Mouse (Mus musculus) neural tube, embryonic 14.5 days (tissue): ENCODE measurements around the gene Plau. TPM values are rescaled to one million over a fixed set of nuclear protein-coding genes. Genes with fewer than 3 reads are reported as not detected.

ENCODE experiments used
- ATAC-seq: fragments of 200-750 bp; cut with Nextera tagmentation; 2 replicates; pipeline ENCODE4 v1.8.0; 2017; ENCODE audit warnings: low read depth, mild to moderate bottlenecking, moderate TSS enrichment, moderate library complexity
- H3K27ac ChIP-seq: fragments of 300-500 bp; sonication (generic); 2 replicates; pipeline ENCODE4 v1.5.1; 2014; ENCODE audit warnings: low read depth, mild to moderate bottlenecking, control low read depth, low read length, moderate library complexity, mixed read lengths
- H3K27me3 ChIP-seq: fragments of 300-500 bp; sonication (generic); 2 replicates; pipeline ENCODE4 v1.6.1; 2014; ENCODE audit warnings: low read length; ENCODE audit not compliant: control insufficient read depth, insufficient read depth
- H3K36me3 ChIP-seq: fragments of 300-500 bp; sonication (generic); 2 replicates; pipeline ENCODE4 v1.6.1; 2014; ENCODE audit warnings: low read length, mixed read lengths; ENCODE audit not compliant: control insufficient read depth, insufficient read depth
- H3K4me1 ChIP-seq: fragments of 300-500 bp; sonication (generic); 2 replicates; pipeline ENCODE4 v1.6.1; 2014; ENCODE audit warnings: low read length; ENCODE audit not compliant: control insufficient read depth, insufficient read depth
- H3K4me2 ChIP-seq: fragments of 300-500 bp; sonication (generic); 2 replicates; pipeline ENCODE4 v1.6.1; 2014; ENCODE audit warnings: mild to moderate bottlenecking, low read depth, low read length, control low read depth
- H3K4me3 ChIP-seq: fragments of 300-500 bp; sonication (generic); 2 replicates; pipeline ENCODE4 v1.5.1; 2014; ENCODE audit warnings: low read depth, low read length, control low read depth, mixed read lengths
- H3K9ac ChIP-seq: fragments of 300-500 bp; sonication (generic); replicated peaks from 2 replicates; pipeline ENCODE4 v1.6.1; 2014; ENCODE audit warnings: low read depth, mild to moderate bottlenecking, control low read depth, low read length, mixed read lengths
- H3K9me3 ChIP-seq: fragments of 300-500 bp; sonication (generic); 2 replicates; pipeline ENCODE4 v1.6.1; 2016; ENCODE audit warnings: low read length; ENCODE audit not compliant: control insufficient read depth
- WGBS: fragments of 180-500 bp; shearing (Covaris S2); extraction: QIAGEN DNeasy Blood & Tissue Kit; methylation state at CpG from one replicate; pipeline ENCODE4 v1.1.7; 2014; 5-methylcytosine and 5-hydroxymethylcytosine counted together
- polyA plus RNA-seq: library from polyadenylated mRNA; unstranded; fragments of >200 nt; fragmentation: Nextera tagmentation; extraction: Ambion mirVana; gene quantifications from 2 replicates; pipeline ENCODE4 v1.2.1, GENCODE M21; 2014

Plau gene
- polyA plus RNA-seq, 1 experiment from 2014 or later = 0.19 TPM

DNA sequence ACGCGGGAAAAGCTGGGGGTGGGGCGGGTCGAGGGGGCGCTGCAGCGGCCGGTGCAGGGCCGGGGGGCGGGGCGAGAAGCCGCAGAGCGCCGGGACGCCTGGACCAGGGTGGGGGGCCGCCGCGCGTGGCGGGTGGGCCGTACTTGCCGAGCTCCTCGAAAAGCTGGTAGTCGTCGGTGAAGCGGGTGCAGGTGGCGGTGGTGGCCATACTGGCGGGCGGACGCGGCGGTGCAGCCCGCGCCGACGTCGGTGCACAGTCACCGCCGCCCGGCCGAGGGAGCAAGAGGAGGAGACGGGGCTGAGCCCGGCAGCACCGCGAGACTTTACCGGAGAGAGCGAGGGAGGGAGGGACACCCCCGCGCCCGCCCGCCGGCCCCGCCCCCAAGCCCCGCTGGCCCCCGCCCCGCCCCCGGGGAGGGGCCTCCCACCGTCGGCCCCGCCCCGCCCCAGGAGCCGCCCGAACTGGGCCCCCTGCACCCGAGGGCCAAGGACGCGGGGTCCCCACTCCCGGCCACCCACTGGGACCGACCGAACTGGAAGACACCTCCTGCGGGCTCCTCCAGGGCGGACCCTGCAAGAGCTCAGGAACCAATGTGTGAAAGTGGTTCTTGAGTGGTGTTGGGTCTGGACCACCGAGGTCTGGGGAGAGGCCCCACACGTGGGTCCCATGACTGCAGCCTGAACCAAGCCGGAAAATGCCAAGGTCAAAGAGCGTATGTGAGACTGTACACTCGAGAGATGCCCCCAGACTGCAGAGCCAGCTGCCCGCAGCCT lies 42.5 kb upstream of the Plau start, which contains the start of gene Camk2g:
Camk2g (minus strand) TSS at position 331 of the 774 bp plus-strand sequence.
- ATAC-seq = peak; percentile 88
- peak within 1 kb of the TSS; percentile 74 for H3K4me2 ChIP-seq
- under 1% methylated on average over 46 of the region's 76 CpGs for WGBS
- H3K9me3 ChIP-seq = no peaks in the 10 kb centered on the region
- peak within 1 kb of the TSS; percentile 83 for H3K27ac ChIP-seq
- no peaks in the 10 kb centered on the region for H3K27me3 ChIP-seq
- H3K4me3 ChIP-seq = peak within 1 kb of the TSS; percentile 71
- peaks cover 7% of the 10 kb centered on the region for H3K36me3 ChIP-seq
- H3K9ac ChIP-seq = peak within 1 kb of the TSS; percentile 85
- H3K4me1 ChIP-seq = peaks cover 24% of the 10 kb centered on the region

DNA sequence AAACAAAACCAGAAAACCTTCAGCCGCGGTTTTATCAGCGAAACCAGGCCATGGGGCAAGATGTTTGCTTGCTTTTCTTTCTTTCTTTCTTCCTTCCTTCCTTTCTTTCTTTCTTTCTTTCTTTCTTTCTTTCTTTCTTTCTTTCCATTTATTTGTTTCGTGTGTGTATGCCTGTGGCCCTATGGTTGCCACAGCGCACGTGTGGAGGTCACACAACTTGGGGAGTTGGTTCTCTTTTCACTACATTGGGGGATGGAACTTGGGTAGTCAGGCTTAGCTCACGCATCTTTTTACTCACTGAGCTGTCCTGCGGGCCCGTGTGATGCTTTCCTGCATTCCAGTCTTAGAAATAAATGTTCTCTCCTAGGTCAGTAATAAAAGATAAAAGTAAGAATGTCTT lies 41.9 kb upstream of the Plau start:
- Histone ChIP-seq H3K27me3 (no peaks in the 10 kb centered on the region), H3K4me3 (peak overlapping the region; percentile 71), H3K27ac (no peak overlapping the region), H3K36me3 (peaks cover 7% of the 10 kb centered on the region), H3K4me1 (peaks cover 24% of the 10 kb centered on the region), H3K4me2 (peak overlapping the region; percentile 74), H3K9me3 (no peaks in the 10 kb centered on the region), H3K9ac (no peak overlapping the region)
- no peak for ATAC-seq
- 8% methylated on average over 9 of the region's 9 CpGs for WGBS

DNA sequence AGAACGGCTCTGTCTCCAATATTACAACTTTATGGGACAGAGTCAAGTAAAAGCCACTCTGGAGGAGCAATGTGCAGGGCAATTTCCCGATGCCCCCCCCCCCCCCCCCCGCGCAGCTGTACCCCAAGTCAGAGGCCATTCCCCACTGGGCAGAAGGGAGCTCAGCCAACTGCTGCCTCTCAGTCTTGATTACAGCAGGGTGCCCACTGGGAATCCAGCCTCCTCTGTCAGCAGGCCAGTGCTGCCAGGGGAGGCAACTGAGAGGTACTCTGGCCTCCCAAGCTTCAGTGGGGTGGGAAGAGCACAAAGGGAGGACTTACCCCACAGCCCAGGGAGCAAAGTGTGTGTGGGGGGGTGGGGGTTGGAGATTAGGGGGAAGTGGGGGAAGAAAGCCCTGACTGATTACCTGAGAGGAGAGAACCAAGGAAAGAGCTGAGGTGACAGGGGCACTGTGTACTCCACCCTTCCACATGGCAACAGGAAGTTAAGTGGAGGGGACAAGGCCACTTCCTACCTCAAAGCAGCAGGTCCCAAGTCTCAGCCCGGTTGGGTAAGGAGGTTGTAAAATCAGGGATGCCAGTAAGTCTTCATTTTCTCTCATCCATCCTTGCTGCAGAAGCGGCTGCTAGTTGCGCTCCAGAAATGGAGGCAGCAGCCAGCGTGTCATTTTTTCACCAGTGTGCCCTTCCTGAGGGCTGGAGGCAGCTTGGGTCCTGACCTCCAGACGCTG lies 40.9 kb upstream of the Plau start:
- H3K27ac ChIP-seq = no peak overlapping the region
- no peak overlapping the region for H3K4me2 ChIP-seq
- no peaks in the 10 kb centered on the region for H3K9me3 ChIP-seq
- H3K36me3 ChIP-seq = peaks cover 7% of the 10 kb centered on the region; the same call in 1 of the 2 replicates
- no peak overlapping the region for H3K4me3 ChIP-seq
- no peak for ATAC-seq
- peaks cover 24% of the 10 kb centered on the region for H3K4me1 ChIP-seq
- H3K9ac ChIP-seq = no peak overlapping the region
- no peaks in the 10 kb centered on the region for H3K27me3 ChIP-seq
- WGBS = 29% methylated on average over 9 of the region's 9 CpGs

DNA sequence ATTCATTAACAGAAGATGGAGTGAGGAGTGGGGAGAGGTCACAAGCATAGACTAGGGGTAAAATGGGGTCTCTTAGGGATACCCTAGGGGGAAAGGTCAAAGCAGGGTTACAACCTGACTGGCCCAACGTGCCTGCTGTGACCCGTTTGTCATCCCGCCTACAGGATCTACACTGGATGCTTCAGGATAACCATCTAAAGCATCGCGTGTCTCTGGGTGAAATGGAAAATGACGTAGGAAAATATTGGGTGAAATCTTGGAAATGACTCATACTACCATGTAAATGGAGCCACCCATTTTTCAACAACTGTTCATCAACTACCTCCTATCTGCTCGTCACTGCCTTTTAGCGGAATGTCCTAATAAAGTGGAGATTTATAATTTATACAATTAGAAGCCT lies 40.3 kb upstream of the Plau start:
- Histone ChIP-seq H3K4me3 (no peak overlapping the region), H3K4me1 (peaks cover 24% of the 10 kb centered on the region), H3K27me3 (no peaks in the 10 kb centered on the region), H3K9ac (no peak overlapping the region), H3K27ac (0 out of 2 replicates have a peak overlapping the region, but pooled peaks have one; percentile 29), H3K4me2 (no peak overlapping the region), H3K9me3 (no peaks in the 10 kb centered on the region), H3K36me3 (peaks cover 3% of the 10 kb centered on the region; the same call in 1 of the 2 replicates)
- no peak for ATAC-seq
- WGBS = 72% methylated on average over 8 of the region's 8 CpGs

DNA sequence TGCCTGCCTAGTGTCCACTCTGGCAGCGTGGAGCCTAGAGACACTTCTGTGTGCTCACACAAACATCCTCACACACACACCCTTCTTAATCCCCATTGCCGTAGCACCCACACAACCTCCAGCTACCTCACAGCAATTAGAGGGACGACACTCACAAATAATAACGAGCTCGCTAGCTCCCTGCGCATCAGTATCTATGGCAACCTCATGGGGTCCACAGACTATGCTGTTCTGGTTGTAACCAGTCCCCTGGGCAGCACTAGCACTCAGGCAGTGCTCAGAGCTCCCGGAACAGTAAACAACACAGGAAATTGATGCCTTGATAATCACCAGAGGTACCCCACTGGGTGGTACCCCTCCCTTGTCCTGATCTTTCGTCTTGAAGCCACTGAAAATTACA lies 39.8 kb upstream of the Plau start:
- H3K9me3 ChIP-seq = no peaks in the 10 kb centered on the region
- H3K4me3 ChIP-seq = no peak overlapping the region
- peak overlapping the region; percentile 23; the same call in 1 of the 2 replicates for H3K4me2 ChIP-seq
- ATAC-seq = peak; percentile 52; the same call in 1 of the 2 replicates
- peaks cover 20% of the 10 kb centered on the region for H3K4me1 ChIP-seq
- H3K27me3 ChIP-seq = no peaks in the 10 kb centered on the region
- 0 out of 2 replicates have a peak overlapping the region, but pooled peaks have one; percentile 29 for H3K27ac ChIP-seq
- no peaks in the 10 kb centered on the region for H3K36me3 ChIP-seq
- 17% methylated on average over 8 of the region's 8 CpGs for WGBS
- 0 out of 2 replicates have a peak overlapping the region, but pooled peaks have one; percentile 11 for H3K9ac ChIP-seq

DNA sequence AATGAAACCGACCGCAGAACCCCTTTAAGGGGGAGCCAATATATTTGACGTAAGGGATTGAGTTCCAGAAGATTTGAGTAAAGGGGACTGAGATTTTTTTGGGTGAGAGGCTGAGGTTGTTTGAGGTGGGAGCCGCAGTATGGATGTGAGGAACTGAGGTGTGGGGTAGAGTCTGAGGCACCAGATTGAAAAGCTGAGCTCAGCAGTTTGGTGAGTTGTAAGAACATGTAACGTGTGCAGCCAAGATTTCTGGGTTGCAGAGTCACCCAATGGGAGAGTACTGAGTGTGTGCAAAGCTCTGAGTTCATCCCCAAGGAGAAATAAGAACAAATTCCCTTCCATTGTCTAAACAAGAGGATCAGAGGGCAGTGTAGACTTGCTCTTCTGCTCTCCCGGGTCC lies 38.2 kb upstream of the Plau start:
- Histone ChIP-seq H3K36me3 (no peaks in the 10 kb centered on the region), H3K27ac (no peak overlapping the region), H3K9me3 (no peaks in the 10 kb centered on the region), H3K9ac (no peak overlapping the region), H3K27me3 (no peaks in the 10 kb centered on the region), H3K4me1 (peaks cover 13% of the 10 kb centered on the region; the same call in 1 of the 2 replicates), H3K4me3 (no peak overlapping the region), H3K4me2 (no peak overlapping the region)
- 86% methylated on average over 6 of the region's 6 CpGs for WGBS
- ATAC-seq = no peak

DNA sequence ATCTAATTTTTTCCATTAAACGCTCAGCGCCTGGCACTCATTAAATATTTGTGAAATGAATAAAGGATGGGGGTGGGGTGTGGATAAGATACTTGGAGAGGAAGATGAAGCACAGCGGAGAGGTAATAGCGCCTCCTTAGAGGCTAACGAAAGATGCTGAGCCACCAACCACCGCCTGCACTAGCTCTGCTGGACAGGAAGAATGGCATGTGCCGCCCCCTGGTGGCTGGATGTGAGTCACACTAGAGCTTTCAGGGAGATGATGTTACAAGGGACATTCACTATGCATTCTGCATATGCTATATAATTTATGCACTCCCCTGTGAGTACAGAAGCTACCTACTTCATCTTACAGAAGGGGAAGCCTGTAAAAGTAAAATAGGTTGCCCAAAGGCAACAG lies 37.7 kb upstream of the Plau start:
- Histone ChIP-seq H3K27ac (no peak overlapping the region), H3K9ac (no peak overlapping the region), H3K27me3 (no peaks in the 10 kb centered on the region), H3K4me2 (no peak overlapping the region), H3K36me3 (no peaks in the 10 kb centered on the region), H3K4me1 (peaks cover 13% of the 10 kb centered on the region; the same call in 1 of the 2 replicates), H3K4me3 (no peak overlapping the region), H3K9me3 (no peaks in the 10 kb centered on the region)
- 10% methylated on average over 7 of the region's 7 CpGs for WGBS
- no peak for ATAC-seq

DNA sequence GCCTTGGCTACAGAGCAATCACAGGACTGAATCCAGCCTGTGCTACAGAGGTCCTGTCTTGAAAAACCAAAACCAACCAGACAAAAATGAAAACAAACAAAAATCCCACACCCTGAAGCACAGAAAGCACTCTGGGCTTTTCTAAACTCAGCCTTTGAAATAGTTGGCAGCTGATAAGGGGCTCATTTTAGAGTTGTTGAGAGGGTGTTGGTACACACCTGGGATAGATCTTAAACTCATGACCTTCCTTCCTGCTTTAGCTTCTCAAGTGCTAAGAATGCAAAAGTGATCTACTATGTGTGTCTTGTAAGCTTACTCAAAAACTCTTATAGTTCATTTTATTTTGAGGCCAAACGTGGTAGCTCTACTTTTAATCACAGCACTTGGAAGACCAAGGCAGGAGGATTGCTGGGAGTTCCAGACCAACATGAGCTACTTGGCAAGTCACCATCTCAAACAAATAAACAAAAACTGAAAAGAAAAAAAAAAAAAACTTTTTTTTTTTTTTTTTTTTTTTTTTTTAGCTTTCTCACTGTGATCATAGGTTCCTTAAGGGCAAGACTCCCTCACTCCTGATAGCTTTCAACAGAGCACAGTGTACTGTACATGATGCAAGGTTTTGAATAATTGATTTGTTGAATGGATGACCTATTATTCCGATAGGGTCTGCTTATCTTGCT lies 33.4 kb upstream of the Plau start:
- no peaks in the 10 kb centered on the region for H3K27me3 ChIP-seq
- no peak overlapping the region for H3K4me2 ChIP-seq
- no peaks in the 10 kb centered on the region for H3K36me3 ChIP-seq
- WGBS = 42% methylated on average over 2 of the region's 2 CpGs
- no peak overlapping the region for H3K9ac ChIP-seq
- H3K4me3 ChIP-seq = no peak overlapping the region
- H3K9me3 ChIP-seq = no peaks in the 10 kb centered on the region
- no peak overlapping the region for H3K27ac ChIP-seq
- H3K4me1 ChIP-seq = no peaks in the 10 kb centered on the region
- 0 out of 2 replicates have a peak, but pooled peaks have one; percentile 34 for ATAC-seq
